Mouse (Mus musculus): ENCODE results near the gene Aup1. TPM values are rescaled to one million over a fixed set of nuclear protein-coding genes. Genes with fewer than 3 reads are reported as not detected.
A peak's percentile ranks its signal among the peaks of the same experiment; 100 is the strongest.

Gene Aup1
- polyA plus RNA-seq, 1 experiment from 2014 or later, result 194 TPM

DNA sequence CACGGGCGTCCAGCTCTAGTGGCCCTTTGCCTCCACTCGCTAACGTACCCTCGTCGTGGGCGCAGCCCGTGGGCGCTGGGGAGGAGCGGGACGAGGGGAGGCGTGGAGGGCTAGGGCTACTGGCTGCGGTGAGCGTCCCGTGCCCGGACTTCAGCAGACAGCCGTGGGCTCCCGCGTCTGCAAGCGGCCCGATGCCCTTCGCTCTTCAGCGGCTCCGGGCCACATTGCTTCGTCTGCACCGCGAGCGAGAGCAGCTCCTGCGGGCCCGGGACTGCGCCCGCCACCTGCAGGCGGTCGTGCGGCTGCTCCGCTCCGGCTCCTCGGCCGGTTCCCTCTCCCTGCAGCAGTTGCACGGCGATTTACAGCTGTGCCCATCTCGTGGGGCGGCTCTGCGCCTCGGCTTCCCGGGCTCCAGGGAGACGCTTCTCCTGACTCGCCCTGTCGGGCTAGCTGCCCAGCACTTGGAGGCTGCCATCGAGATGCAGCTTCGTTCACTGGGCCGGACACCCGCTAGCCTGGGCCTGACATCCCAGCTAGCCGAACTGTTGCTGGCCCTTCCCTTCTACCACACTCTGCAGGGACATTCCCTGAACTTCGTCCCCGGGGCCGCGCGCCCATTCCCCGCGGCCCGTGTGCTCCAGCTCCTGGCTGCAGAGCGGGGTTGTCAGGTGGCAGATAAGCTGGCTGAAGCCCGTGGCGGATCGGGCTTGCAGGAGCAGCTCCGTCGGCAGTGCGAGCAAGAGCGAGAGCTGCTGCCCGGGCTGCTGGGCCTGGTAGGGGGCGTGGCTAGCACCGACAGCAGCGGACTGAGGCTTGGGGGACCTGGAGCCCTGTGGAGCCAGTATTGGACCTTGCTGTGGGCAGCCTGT is 47.6 kb downstream of the Aup1 start:
- peak; percentile 69 for TF ChIP-seq CTCF (IDR thresholded peaks at IDR 0.05; ENCODE audit: low read depth)
- Histone ChIP-seq H3K36me3 (ENCODE audit: insufficient read depth, low read length) (no peaks in the 10 kb centered on the region), H3K4me2 (ENCODE audit: low read length) (peak overlapping the region; percentile 81), H3K27ac (peak overlapping the region; percentile 83), H3K9ac (ENCODE audit: low read depth, low read length) (peak overlapping the region; percentile 81), H3K4me1 (replicated peaks; ENCODE audit: insufficient read depth, low read length) (peaks cover 19% of the 10 kb centered on the region), H3K27me3 (ENCODE audit: insufficient read depth, low read length) (no peaks in the 10 kb centered on the region), H3K4me3 (replicated peaks; ENCODE audit: low read depth, low read length) (peak overlapping the region; percentile 71), H3K9me3 (replicated peaks; ENCODE audit: low read length) (no peaks in the 10 kb centered on the region)
- WGBS, result under 1% methylated on average over 63 of the region's 74 CpGs
- ATAC-seq (replicated peaks; ENCODE audit: low FRiP score, low read depth) (peak; percentile 67), DNase-seq (ENCODE audit: low spot score) (peak; percentile 80)

DNA sequence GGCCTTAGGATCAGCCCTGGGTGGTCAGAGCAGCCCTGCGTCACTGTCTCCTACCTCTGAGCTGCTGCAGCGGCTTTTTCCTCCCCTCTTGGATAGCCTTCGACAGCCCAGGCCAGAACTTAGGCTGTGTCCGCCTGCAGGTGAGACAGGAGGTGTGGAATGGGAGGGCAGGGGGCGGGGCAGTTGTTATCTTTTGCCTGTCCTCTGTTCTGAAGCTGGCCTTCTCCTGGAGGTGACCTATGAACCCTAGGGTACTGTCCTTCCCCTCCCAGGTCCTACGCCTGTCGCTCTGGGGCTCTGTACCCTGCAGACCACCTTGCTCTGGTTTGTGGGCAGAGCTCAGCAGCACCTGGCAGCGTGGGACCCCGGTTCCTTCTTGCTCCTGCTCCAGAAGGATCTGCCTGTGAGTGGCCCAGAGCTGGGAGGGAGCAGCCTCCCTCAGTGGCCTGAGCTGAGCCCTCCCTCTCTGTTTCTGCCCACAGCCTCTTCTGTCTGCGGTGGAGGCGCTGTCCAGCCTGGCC is 48.9 kb downstream of the Aup1 start:
- peak overlapping the region; percentile 81 for H3K9ac ChIP-seq (ENCODE audit: low read depth, low read length)

DNA sequence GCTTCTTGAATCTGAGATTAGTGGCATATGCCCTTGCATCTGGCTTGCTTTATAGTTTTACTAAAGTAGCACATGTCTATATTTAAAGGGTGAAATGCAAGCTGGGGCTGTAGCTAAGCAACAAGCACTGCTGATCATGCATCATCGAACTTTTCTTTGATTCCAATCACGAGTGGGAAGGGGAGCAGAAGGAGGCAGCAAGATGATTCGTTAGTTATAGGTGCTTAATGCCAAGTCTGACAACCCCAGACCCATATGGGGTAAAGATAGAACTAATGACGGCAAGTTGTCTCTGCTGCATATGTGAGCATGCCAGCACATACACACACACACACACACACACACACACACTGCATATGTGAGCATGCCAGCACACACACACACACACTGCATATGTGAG is 49.8 kb downstream of the Aup1 start:
- DNase-seq (ENCODE audit: low spot score) (no peak), ATAC-seq (replicated peaks; ENCODE audit: low FRiP score, low read depth) (no peak)
- Histone ChIP-seq H3K4me2 (ENCODE audit: low read length) (no peak overlapping the region), H3K9ac (ENCODE audit: low read depth, low read length) (no peak overlapping the region), H3K9me3 (replicated peaks; ENCODE audit: low read length) (no peaks in the 10 kb centered on the region), H3K4me1 (replicated peaks; ENCODE audit: insufficient read depth, low read length) (peaks cover 19% of the 10 kb centered on the region), H3K27ac (no peak overlapping the region), H3K36me3 (ENCODE audit: insufficient read depth, low read length) (no peaks in the 10 kb centered on the region), H3K4me3 (replicated peaks; ENCODE audit: low read depth, low read length) (no peak overlapping the region), H3K27me3 (ENCODE audit: insufficient read depth, low read length) (no peaks in the 10 kb centered on the region)
- WGBS, result 71% methylated on average over 4 of the region's 4 CpGs
- no peak for TF ChIP-seq CTCF (IDR thresholded peaks at IDR 0.05; ENCODE audit: low read depth)

More for the DNA sequence above, 48.9 kb downstream of the Aup1 start:
- H3K4me1 ChIP-seq (replicated peaks; ENCODE audit: insufficient read depth, low read length), result peaks cover 19% of the 10 kb centered on the region
- DNase-seq (ENCODE audit: low spot score) (no peak), ATAC-seq (replicated peaks; ENCODE audit: low FRiP score, low read depth) (no peak)
- H3K4me3 ChIP-seq (replicated peaks; ENCODE audit: low read depth, low read length), result no peak overlapping the region
- H3K4me2 ChIP-seq (ENCODE audit: low read length), result peak overlapping the region; percentile 81; the same call in 1 of the 2 replicates
- H3K27ac ChIP-seq, result no peak overlapping the region
- WGBS, result 58% methylated on average over 11 of the region's 11 CpGs
- no peaks in the 10 kb centered on the region for H3K36me3 ChIP-seq (ENCODE audit: insufficient read depth, low read length)
- TF ChIP-seq CTCF (IDR thresholded peaks at IDR 0.05; ENCODE audit: low read depth), result no peak
- H3K27me3 ChIP-seq (ENCODE audit: insufficient read depth, low read length), result no peaks in the 10 kb centered on the region
- H3K9me3 ChIP-seq (replicated peaks; ENCODE audit: low read length), result no peaks in the 10 kb centered on the region

MicroRNAs within 50 kb of the gene (microRNA counts, 519-probe panel; counts per million panel counts)
- 330 counts per million, percentile 68 among the panel's probes with 10 or more counts for microRNA mmu-miR-3470a+mmu-miR-3470b

Small RNAs within 50 kb of the gene (microRNA-seq; reads per million reads assigned to microRNA genes)
- gene Mir3470a (not detected), gene Mir7040 (not detected)

Other genes with a start within 250 kb of the Aup1 start
- gene Sema4f, start 114.8 kb upstream of the Aup1 start, polyA plus RNA-seq (2015; fragmentation: Nextera tagmentation; extraction: Ambion mirVana), result 0.41 and 0.50 TPM in 2 replicates
- gene M1ap, start 107.6 kb upstream of the Aup1 start, polyA plus RNA-seq (2015; fragmentation: Nextera tagmentation; extraction: Ambion mirVana), result 0.32 and 0.34 TPM in 2 replicates
- gene Dok1, start 21.1 kb upstream of the Aup1 start, polyA plus RNA-seq (2015; fragmentation: Nextera tagmentation; extraction: Ambion mirVana), result 13.7 and 15.2 TPM in 2 replicates
- 13.4 and 16.1 TPM in 2 replicates for gene Loxl3, start 20.3 kb upstream of the Aup1 start, polyA plus RNA-seq (2015; fragmentation: Nextera tagmentation; extraction: Ambion mirVana)
- 68.5 and 70.4 TPM in 2 replicates for gene Htra2, start 752 bp downstream of the Aup1 start, polyA plus RNA-seq (2015; fragmentation: Nextera tagmentation; extraction: Ambion mirVana)
- 5.8 and 7.0 TPM in 2 replicates for gene Dqx1, start 3.3 kb downstream of the Aup1 start, polyA plus RNA-seq (2015; fragmentation: Nextera tagmentation; extraction: Ambion mirVana)
- 0.12 TPM in 1 of 2 replicates, not detected in the other for gene Tlx2, start 15.8 kb downstream of the Aup1 start, polyA plus RNA-seq (2015; fragmentation: Nextera tagmentation; extraction: Ambion mirVana)
- 28.0 and 29.7 TPM in 2 replicates for gene Pcgf1, start 23.3 kb downstream of the Aup1 start, polyA plus RNA-seq (2015; fragmentation: Nextera tagmentation; extraction: Ambion mirVana)
- 3.1 and 4.8 TPM in 2 replicates for gene Lbx2, start 31.8 kb downstream of the Aup1 start, polyA plus RNA-seq (2015; fragmentation: Nextera tagmentation; extraction: Ambion mirVana)
- 2.0 and 2.7 TPM in 2 replicates for gene Ccdc142, start 47.1 kb downstream of the Aup1 start, polyA plus RNA-seq (2015; fragmentation: Nextera tagmentation; extraction: Ambion mirVana)
- 2.7 and 2.9 TPM in 2 replicates for gene Gm42688, start 47.1 kb downstream of the Aup1 start, polyA plus RNA-seq (2015; fragmentation: Nextera tagmentation; extraction: Ambion mirVana)
- gene Mrpl53, start 54.5 kb downstream of the Aup1 start, polyA plus RNA-seq (2015; fragmentation: Nextera tagmentation; extraction: Ambion mirVana), result 165 and 166 TPM in 2 replicates
- gene Mogs, start 61.0 kb downstream of the Aup1 start, polyA plus RNA-seq (2015; fragmentation: Nextera tagmentation; extraction: Ambion mirVana), result 33.9 and 37.6 TPM in 2 replicates
- gene Wbp1, start 67.0 kb downstream of the Aup1 start, polyA plus RNA-seq (2015; fragmentation: Nextera tagmentation; extraction: Ambion mirVana), result 108 and 115 TPM in 2 replicates
- 14.5 and 16.2 TPM in 2 replicates for gene Ino80b, start 70.9 kb downstream of the Aup1 start, polyA plus RNA-seq (2015; fragmentation: Nextera tagmentation; extraction: Ambion mirVana)
- 38.5 and 40.3 TPM in 2 replicates for gene Rtkn, start 80.9 kb downstream of the Aup1 start, polyA plus RNA-seq (2015; fragmentation: Nextera tagmentation; extraction: Ambion mirVana)
- gene Wdr54, start 101.9 kb downstream of the Aup1 start, polyA plus RNA-seq (2015; fragmentation: Nextera tagmentation; extraction: Ambion mirVana), result 3.5 and 4.2 TPM in 2 replicates
- 1.3 and 1.6 TPM in 2 replicates for gene 1700003E16Rik, start 101.9 kb downstream of the Aup1 start, polyA plus RNA-seq (2015; fragmentation: Nextera tagmentation; extraction: Ambion mirVana)
- 62.2 and 68.2 TPM in 2 replicates for gene Dctn1, start 111.4 kb downstream of the Aup1 start, polyA plus RNA-seq (2015; fragmentation: Nextera tagmentation; extraction: Ambion mirVana)
- gene Slc4a5, start 165.3 kb downstream of the Aup1 start, polyA plus RNA-seq (2015; fragmentation: Nextera tagmentation; extraction: Ambion mirVana), result 0.69 and 0.86 TPM in 2 replicates